Mouse (Mus musculus): Measurements from ENCODE around the gene Pm20d2. TPM values are rescaled to one million over a fixed set of nuclear protein-coding genes. Genes with fewer than 3 reads are reported as not detected.

Pm20d2 gene
- not detected for total RNA-seq (2023)

GRCm38 (mm10) chr4:33189735-33190036 is at the start of gene Pm20d2:
Gene Pm20d2, minus strand, starts transcription at chr4:33189737.

GRCm38 (mm10) chr4:33208881-33209841 is 19.6 kb upstream of the Pm20d2 start, which contains the start of gene Srsf12:
Gene Srsf12, plus strand, starts transcription at chr4:33208991.

GRCm38 (mm10) chr4:33132221-33132620 is 57.3 kb downstream of the Pm20d2 start, which contains the start of gene Gabrr1:
Gene Gabrr1, plus strand, starts transcription at chr4:33132521.

Other genes with a start within 250 kb of the Pm20d2 start
- gene Ankrd6, start 238.9 kb downstream of the Pm20d2 start, total RNA-seq (2023), result 2.3 TPM
- 5.6 TPM for gene Rragd, start 206.7 kb downstream of the Pm20d2 start, total RNA-seq (2023)
- gene Ube2j1, start 158.3 kb downstream of the Pm20d2 start, total RNA-seq (2023), result 74.0 TPM
- 9.7 TPM for gene Gabrr2, start 126.7 kb downstream of the Pm20d2 start, total RNA-seq (2023)
- not detected for gene Gabrr1, start 57.2 kb downstream of the Pm20d2 start, total RNA-seq (2023)
- 2.3 TPM for gene Srsf12, start 19.3 kb upstream of the Pm20d2 start, total RNA-seq (2023)
- gene Pnrc1, start 100.4 kb upstream of the Pm20d2 start, total RNA-seq (2023), result 916 TPM
- gene Rngtt, start 120.6 kb upstream of the Pm20d2 start, total RNA-seq (2023), result 61.0 TPM